Mouse (Mus musculus): ENCODE measurements at regions not wholly inside any gene's neighbourhood (a gene's known extent, or its start where the extent isn't known, plus 50 kb on each side); places are given as distances from the start of the nearest gene placed in this dataset.
A peak's percentile ranks its signal among the peaks of the same experiment; 100 is the strongest.

DNA sequence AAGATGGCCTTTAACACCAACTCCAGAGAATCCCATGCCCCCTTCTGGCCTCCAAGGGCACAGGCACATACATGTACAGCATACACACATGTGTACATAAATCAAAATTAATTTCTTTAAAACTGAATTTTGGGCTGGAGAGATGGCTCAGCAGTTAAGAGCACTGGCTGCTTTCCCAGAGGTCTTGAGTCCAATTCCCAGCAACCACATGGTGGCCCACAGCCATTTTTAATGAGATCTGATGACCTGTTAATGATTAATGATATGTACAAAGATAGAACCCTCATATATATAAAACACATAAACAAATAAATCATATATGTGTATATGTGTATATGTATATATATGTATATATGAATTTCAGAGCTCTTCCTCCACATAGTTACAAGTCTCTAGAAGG lies 66.8 kb downstream of the Rplp1 start:
- no peaks in the 10 kb centered on the region for H3K4me1 ChIP-seq (ENCODE audit: control insufficient read depth, insufficient read depth, low read length)
- H3K27ac ChIP-seq (ENCODE audit: control insufficient read depth, insufficient read depth, low read depth, low read length, poor library complexity): no peak overlapping the region
- TF ChIP-seq CTCF (IDR thresholded peaks at IDR 0.05; ENCODE audit: control insufficient read depth, insufficient read depth, low read length): no peak
- TF ChIP-seq POLR2A (IDR thresholded peaks at IDR 0.05; ENCODE audit: borderline replicate concordance, control insufficient read depth, low read depth, low read length): no peak
- H3K4me3 ChIP-seq (replicated peaks; ENCODE audit: control insufficient read depth, low read depth, low read length): no peak overlapping the region

GRCm38 (mm10) chr9:61844645-61845044 lies 69.7 kb downstream of the Rplp1 start:
- H3K4me3 ChIP-seq (replicated peaks; ENCODE audit: control insufficient read depth, low read depth, low read length): no peak overlapping the region
- H3K27ac ChIP-seq (ENCODE audit: control insufficient read depth, insufficient read depth, low read depth, low read length, poor library complexity): no peak overlapping the region
- H3K4me1 ChIP-seq (ENCODE audit: control insufficient read depth, insufficient read depth, low read length): no peaks in the 10 kb centered on the region
- WGBS: 74% methylated on average over 5 of the region's 5 CpGs
- TF ChIP-seq POLR2A (IDR thresholded peaks at IDR 0.05; ENCODE audit: borderline replicate concordance, control insufficient read depth, low read depth, low read length): no peak
- TF ChIP-seq CTCF (IDR thresholded peaks at IDR 0.05; ENCODE audit: control insufficient read depth, insufficient read depth, low read length): no peak

- no peak overlapping the region for H3K27ac ChIP-seq (ENCODE audit: control insufficient read depth, insufficient read depth, low read depth, low read length, poor library complexity)
- no peak overlapping the region for H3K4me3 ChIP-seq (replicated peaks; ENCODE audit: control insufficient read depth, low read depth, low read length)
- TF ChIP-seq CTCF (IDR thresholded peaks at IDR 0.05; ENCODE audit: control insufficient read depth, insufficient read depth, low read length): no peak
- no peak for TF ChIP-seq POLR2A (IDR thresholded peaks at IDR 0.05; ENCODE audit: borderline replicate concordance, control insufficient read depth, low read depth, low read length)
- 87% methylated on average over 8 of the region's 8 CpGs for WGBS
- H3K4me1 ChIP-seq (ENCODE audit: control insufficient read depth, insufficient read depth, low read length): no peaks in the 10 kb centered on the region
These were observed 70.2 kb downstream of the Rplp1 start for GRCm38 (mm10) chr9:61844141-61844540.

DNA sequence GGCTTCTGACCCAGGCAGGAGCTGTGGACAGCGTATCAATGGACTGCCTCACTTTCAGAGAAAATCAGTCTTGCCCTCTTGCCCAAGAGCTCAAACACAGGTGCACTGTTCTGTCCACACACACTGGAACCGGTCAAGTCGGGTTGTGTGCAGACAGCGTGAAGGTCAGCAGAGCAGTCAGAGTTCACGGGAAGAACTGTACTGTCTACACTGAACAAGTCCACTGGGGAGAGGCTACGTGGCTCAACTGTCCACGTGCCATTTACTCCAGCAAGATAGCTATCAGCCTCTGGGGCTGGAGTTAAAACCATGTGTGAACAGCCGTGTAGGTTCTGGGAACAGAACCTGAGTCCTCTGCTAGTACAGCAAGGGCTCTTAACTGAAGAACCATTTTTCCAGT lies 70.8 kb downstream of the Rplp1 start:
- TF ChIP-seq CTCF (IDR thresholded peaks at IDR 0.05; ENCODE audit: control insufficient read depth, insufficient read depth, low read length): no peak
- no peak for TF ChIP-seq POLR2A (IDR thresholded peaks at IDR 0.05; ENCODE audit: borderline replicate concordance, control insufficient read depth, low read depth, low read length)
- no peak overlapping the region for H3K27ac ChIP-seq (ENCODE audit: control insufficient read depth, insufficient read depth, low read depth, low read length, poor library complexity)
- WGBS: 81% methylated on average over 8 of the region's 8 CpGs
- H3K4me1 ChIP-seq (ENCODE audit: control insufficient read depth, insufficient read depth, low read length): no peaks in the 10 kb centered on the region
- no peak overlapping the region for H3K4me3 ChIP-seq (replicated peaks; ENCODE audit: control insufficient read depth, low read depth, low read length)

GRCm38 (mm10) chr9:61842384-61842783 lies 72.0 kb downstream of the Rplp1 start:
- Histone ChIP-seq H3K27ac (ENCODE audit: control insufficient read depth, insufficient read depth, low read depth, low read length, poor library complexity) (no peak overlapping the region), H3K4me3 (replicated peaks; ENCODE audit: control insufficient read depth, low read depth, low read length) (no peak overlapping the region), H3K4me1 (ENCODE audit: control insufficient read depth, insufficient read depth, low read length) (no peaks in the 10 kb centered on the region)
- TF ChIP-seq CTCF (IDR thresholded peaks at IDR 0.05; ENCODE audit: control insufficient read depth, insufficient read depth, low read length): no peak
- TF ChIP-seq POLR2A (IDR thresholded peaks at IDR 0.05; ENCODE audit: borderline replicate concordance, control insufficient read depth, low read depth, low read length): no peak

DNA sequence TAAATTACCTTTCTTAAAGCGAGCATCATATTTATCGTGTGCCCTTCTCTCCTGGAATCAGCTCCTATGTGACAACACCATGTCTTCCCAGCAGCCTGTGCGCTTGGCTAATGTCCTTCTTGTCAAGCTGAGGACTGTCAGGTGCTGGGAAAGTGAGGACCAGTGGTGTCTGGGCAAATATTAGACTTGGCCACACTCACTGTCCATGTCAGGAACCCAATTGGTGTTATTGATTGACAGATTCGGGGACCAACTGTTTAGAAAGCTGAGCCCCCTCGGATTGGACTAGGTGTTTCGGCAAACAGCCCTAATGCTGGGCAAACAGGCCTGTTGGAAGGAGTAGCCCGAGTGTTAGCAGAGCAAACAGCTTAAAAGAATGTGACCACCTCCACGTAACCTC lies 73.1 kb downstream of the Rplp1 start:
- TF ChIP-seq CTCF (IDR thresholded peaks at IDR 0.05; ENCODE audit: control insufficient read depth, insufficient read depth, low read length) (no peak), POLR2A (IDR thresholded peaks at IDR 0.05; ENCODE audit: borderline replicate concordance, control insufficient read depth, low read depth, low read length) (no peak)
- 88% methylated on average over 8 of the region's 8 CpGs for WGBS

DNA sequence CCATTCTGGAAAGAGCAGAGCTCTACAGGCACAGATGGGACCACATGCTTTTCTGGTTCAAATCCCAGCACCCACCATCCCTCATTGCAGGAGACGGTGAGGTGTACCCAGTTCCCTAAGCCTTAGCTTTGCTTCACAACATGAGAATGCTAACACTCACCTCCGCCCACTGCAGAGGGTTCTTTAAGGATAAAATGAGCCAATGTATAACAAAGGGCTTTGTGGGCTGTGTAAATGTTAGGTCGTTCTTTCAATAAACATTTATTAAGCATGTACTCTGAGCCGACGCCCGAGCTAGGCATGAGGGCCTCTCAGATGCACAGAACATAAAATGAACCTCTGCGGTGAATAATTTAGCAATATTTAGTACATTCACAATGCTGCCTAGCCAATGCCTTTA lies 74.0 kb downstream of the Rplp1 start:
- Histone ChIP-seq H3K4me3 (replicated peaks; ENCODE audit: control insufficient read depth, low read depth, low read length) (no peak overlapping the region), H3K4me1 (ENCODE audit: control insufficient read depth, insufficient read depth, low read length) (no peaks in the 10 kb centered on the region), H3K27ac (ENCODE audit: control insufficient read depth, insufficient read depth, low read depth, low read length, poor library complexity) (no peak overlapping the region)
- 88% methylated on average over 7 of the region's 7 CpGs for WGBS
- no peak for TF ChIP-seq CTCF (IDR thresholded peaks at IDR 0.05; ENCODE audit: control insufficient read depth, insufficient read depth, low read length)
- no peak for TF ChIP-seq POLR2A (IDR thresholded peaks at IDR 0.05; ENCODE audit: borderline replicate concordance, control insufficient read depth, low read depth, low read length)

More for the DNA sequence above, 73.1 kb downstream of the Rplp1 start:
- H3K4me1 ChIP-seq (ENCODE audit: control insufficient read depth, insufficient read depth, low read length): no peaks in the 10 kb centered on the region
- no peak overlapping the region for H3K27ac ChIP-seq (ENCODE audit: control insufficient read depth, insufficient read depth, low read depth, low read length, poor library complexity)
- no peak overlapping the region for H3K4me3 ChIP-seq (replicated peaks; ENCODE audit: control insufficient read depth, low read depth, low read length)

GRCm38 (mm10) chr9:61833226-61833625 lies 81.1 kb downstream of the Rplp1 start:
- Histone ChIP-seq H3K4me3 (replicated peaks; ENCODE audit: control insufficient read depth, low read depth, low read length) (no peak overlapping the region), H3K4me1 (ENCODE audit: control insufficient read depth, insufficient read depth, low read length) (peaks cover 1% of the 10 kb centered on the region; the same call in 1 of the 2 replicates), H3K27ac (ENCODE audit: control insufficient read depth, insufficient read depth, low read depth, low read length, poor library complexity) (no peak overlapping the region)
- TF ChIP-seq CTCF (IDR thresholded peaks at IDR 0.05; ENCODE audit: control insufficient read depth, insufficient read depth, low read length): no peak
- no peak for TF ChIP-seq POLR2A (IDR thresholded peaks at IDR 0.05; ENCODE audit: borderline replicate concordance, control insufficient read depth, low read depth, low read length)
- 84% methylated on average over 9 of the region's 9 CpGs for WGBS

DNA sequence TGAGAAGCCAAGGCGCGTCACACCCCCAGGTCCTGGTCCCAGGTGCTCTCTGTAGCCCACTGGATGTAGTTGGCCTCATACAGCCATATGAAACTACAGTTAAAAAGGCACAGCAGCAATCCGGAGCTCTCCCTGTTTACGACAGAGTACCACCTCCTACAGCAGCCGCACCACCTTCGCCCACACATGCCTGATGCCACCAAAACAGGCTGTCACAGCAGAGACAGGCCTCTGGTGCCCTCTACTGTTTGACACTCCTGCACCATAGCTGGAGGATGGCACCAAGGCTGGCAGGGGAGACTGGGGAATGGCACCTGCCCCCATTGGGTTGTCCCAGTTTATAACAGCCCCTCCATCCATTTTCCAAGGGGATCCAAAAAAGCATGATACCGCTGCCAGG lies 84.1 kb downstream of the Rplp1 start:
- peak; percentile 82 for TF ChIP-seq CTCF (IDR thresholded peaks at IDR 0.05; ENCODE audit: control insufficient read depth, insufficient read depth, low read length)
- TF ChIP-seq POLR2A (IDR thresholded peaks at IDR 0.05; ENCODE audit: borderline replicate concordance, control insufficient read depth, low read depth, low read length): no peak
- WGBS: 34% methylated on average over 7 of the region's 7 CpGs
- no peak overlapping the region for H3K27ac ChIP-seq (ENCODE audit: control insufficient read depth, insufficient read depth, low read depth, low read length, poor library complexity)
- peaks cover 1% of the 10 kb centered on the region; the same call in 1 of the 2 replicates for H3K4me1 ChIP-seq (ENCODE audit: control insufficient read depth, insufficient read depth, low read length)
- H3K4me3 ChIP-seq (replicated peaks; ENCODE audit: control insufficient read depth, low read depth, low read length): no peak overlapping the region
